8 mouse cellular contexts compared by ENCODE assay signal in genomic region chr6:149100174-149101075, GRCm38 (mm10). TPM values are rescaled to one million over a fixed set of nuclear protein-coding genes. Genes with fewer than 3 reads are reported as not detected.
DNase-seq lines count a peak whose midpoint lies in the region; ATAC-seq lines count a peak whose summit lies in the region.

No protein-coding gene starts in this region.

- peak overlapping the region; percentile 96 for H3K27ac ChIP-seq in intestine, embryonic 16.5 days (ENCODE audit: low read length)

- H3K9me3 ChIP-seq in intestine, embryonic 16.5 days (ENCODE audit: control insufficient read depth, low read length): no peaks in the 10 kb centered on the region
- no peaks in the 10 kb centered on the region for H3K9me3 ChIP-seq in megakaryocyte, embryonic 14.5 days

- H3K27me3 ChIP-seq in intestine, embryonic 16.5 days (replicated peaks; ENCODE audit: control insufficient read depth, insufficient read depth, low read length): no peaks in the 10 kb centered on the region
- H3K27me3 ChIP-seq in megakaryocyte, embryonic 14.5 days (replicated peaks): peaks cover 27% of the 10 kb centered on the region

- peak overlapping the region; percentile 78 for H3K4me2 ChIP-seq in intestine, embryonic 16.5 days (ENCODE audit: low read depth, low read length)

- 0 out of 2 replicates have a peak, but pooled peaks cover 3% of the 10 kb centered on the region for H3K4me1 ChIP-seq in intestine, embryonic 16.5 days (ENCODE audit: control insufficient read depth, insufficient read depth, low read length)
- peaks cover 18% of the 10 kb centered on the region for H3K4me1 ChIP-seq in megakaryocyte, embryonic 14.5 days

- intact Hi-C loops in left cerebral cortex, postnatal 14 days (cut with DNase I): loop anchor here (10.0 kb wide), 1 partner anchor 156 kb away; the partner anchor contains the start of gene Sinhcaf

- peak overlapping the region; percentile 93 for H3K4me3 ChIP-seq in intestine, embryonic 16.5 days (ENCODE audit: low read length)
- H3K4me3 ChIP-seq in megakaryocyte, embryonic 14.5 days (replicated peaks): peak overlapping the region; percentile 94

- H3K9ac ChIP-seq in intestine, embryonic 16.5 days (ENCODE audit: low read depth, low read length): peak overlapping the region; percentile 96

- no peaks in the 10 kb centered on the region for H3K36me3 ChIP-seq in intestine, embryonic 16.5 days (ENCODE audit: control insufficient read depth, insufficient read depth, low read length)
- H3K36me3 ChIP-seq in megakaryocyte, embryonic 14.5 days (replicated peaks; ENCODE audit: low read length): no peaks in the 10 kb centered on the region

- WGBS in intestine, embryonic 16.5 days: 1% methylated on average over 52 of the region's 52 CpGs

- peak; percentile 46 for ATAC-seq in intestine, embryonic 16.5 days

- DNase-seq in adrenal gland, postnatal 10 days: peak; percentile 75
- peak; percentile 42 for DNase-seq in embryo, embryonic 11.5 days (ENCODE audit: low read depth, low spot score)
- DNase-seq in gastrocnemius, postnatal 4 days (ENCODE audit: low spot score in 2 of 2): peak; percentile 21 to 56
- DNase-seq in left cerebral cortex, postnatal 14 days (ENCODE audit: low spot score in 2 of 2): peak; percentile 63 to 67
- DNase-seq in right cerebral cortex, postnatal 10 days (ENCODE audit: low spot score in 2 of 2): peak; percentile 81
- DNase-seq in c-Kit-positive CD71-positive TER-119-positive erythroid progenitor cells, embryonic 14.5 days (ENCODE audit: low spot score): no peak

RNA-seq across cellular contexts. Expression of gene Dennd5b, which starts 1.1 kb away (rescaled TPM):
- 10 to 100 TPM; 19.0 to 19.1 TPM for total RNA-seq in adrenal gland, postnatal 10 days (2021)
- total RNA-seq in gastrocnemius, postnatal 4 days (2021): 10 to 100 TPM; 16.9 to 21.1 TPM
- polyA plus RNA-seq in intestine, embryonic 16.5 days (2015; fragmentation: Nextera tagmentation; extraction: Ambion mirVana): 7.4 and 9.1 TPM in 2 replicates
- total RNA-seq in left cerebral cortex, postnatal 14 days (2021): 10 to 100 TPM; 52.9 to 59.1 TPM
- polyA plus RNA-seq in megakaryocyte, embryonic 14.5 days (2012; ENCODE audit: insufficient read depth, low replicate concordance): 0.07 TPM in 1 of 2 replicates, not detected in the other

RNA-seq across cellular contexts. Expression of gene Gm10203, which starts 29.5 kb away (rescaled TPM):
- total RNA-seq in adrenal gland, postnatal 10 days (2021): not detected
- total RNA-seq in gastrocnemius, postnatal 4 days (2021): not detected
- polyA plus RNA-seq in intestine, embryonic 16.5 days (2015; fragmentation: Nextera tagmentation; extraction: Ambion mirVana): not detected in 2 replicates
- total RNA-seq in left cerebral cortex, postnatal 14 days (2021): not detected
- polyA plus RNA-seq in megakaryocyte, embryonic 14.5 days (2012; ENCODE audit: insufficient read depth, low replicate concordance): not detected in 2 replicates

RNA-seq across cellular contexts. Expression of gene Etfbkmt, which starts 39.2 kb away (rescaled TPM):
- 10 to 100 TPM; 23.6 to 43.5 TPM for total RNA-seq in adrenal gland, postnatal 10 days (2021)
- total RNA-seq in gastrocnemius, postnatal 4 days (2021): 1 to 10 TPM; 8.0 to 9.0 TPM
- 16.1 and 17.1 TPM in 2 replicates for polyA plus RNA-seq in intestine, embryonic 16.5 days (2015; fragmentation: Nextera tagmentation; extraction: Ambion mirVana)
- 1 to 10 TPM; 1.8 to 2.1 TPM for total RNA-seq in left cerebral cortex, postnatal 14 days (2021)
- polyA plus RNA-seq in megakaryocyte, embryonic 14.5 days (2012; ENCODE audit: insufficient read depth, low replicate concordance): 0.64 TPM in 1 of 2 replicates, not detected in the other
